Mouse (Mus musculus) E14TG2a.4 (cell line): ENCODE results near the gene Cbl.

Experiments
- CTCF ChIP-seq: conservative IDR thresholded peaks from 2 replicates; pipeline ENCODE4 v1.5.1; 2014; ENCODE audit warnings: low read length
- NANOG ChIP-seq: IDR thresholded peaks from 2 replicates; pipeline ENCODE4 v1.6.1; 2014; ENCODE audit warnings: borderline replicate concordance, low read length, mixed read lengths
- POU5F1 ChIP-seq: IDR thresholded peaks from 2 replicates; pipeline ENCODE4 v1.6.1; 2014; ENCODE audit warnings: low read length, borderline replicate concordance

DNA sequence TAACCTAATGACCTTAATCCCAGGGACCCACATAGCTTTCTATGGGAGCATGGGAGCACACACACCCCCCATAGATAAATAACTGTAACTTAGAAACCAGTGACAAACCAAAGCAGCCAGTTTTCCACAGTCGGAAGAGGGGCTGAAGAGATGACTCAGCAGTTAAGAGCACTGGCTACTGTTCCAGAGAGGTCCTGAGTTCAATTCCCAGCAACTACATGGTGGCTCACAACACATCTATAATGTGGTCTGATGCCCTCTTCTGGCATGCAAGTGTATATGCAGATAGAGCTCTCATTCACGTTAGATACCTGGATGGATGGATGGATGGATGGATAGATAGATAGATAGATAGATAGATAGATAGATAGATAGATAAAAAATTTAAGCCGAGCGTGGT lies 117.7 kb downstream of the Cbl start:
- TF ChIP-seq CTCF (peak; percentile 7; the same call in 1 of the 2 replicates), POU5F1 (no peak), NANOG (no peak)
